Mouse (Mus musculus): ENCODE results near the gene Nptx2. TPM values are rescaled to one million over a fixed set of nuclear protein-coding genes. Genes with fewer than 3 reads are reported as not detected.

The Nptx2 gene
- polyA plus RNA-seq, 1 experiment = 0.32 TPM

DNA sequence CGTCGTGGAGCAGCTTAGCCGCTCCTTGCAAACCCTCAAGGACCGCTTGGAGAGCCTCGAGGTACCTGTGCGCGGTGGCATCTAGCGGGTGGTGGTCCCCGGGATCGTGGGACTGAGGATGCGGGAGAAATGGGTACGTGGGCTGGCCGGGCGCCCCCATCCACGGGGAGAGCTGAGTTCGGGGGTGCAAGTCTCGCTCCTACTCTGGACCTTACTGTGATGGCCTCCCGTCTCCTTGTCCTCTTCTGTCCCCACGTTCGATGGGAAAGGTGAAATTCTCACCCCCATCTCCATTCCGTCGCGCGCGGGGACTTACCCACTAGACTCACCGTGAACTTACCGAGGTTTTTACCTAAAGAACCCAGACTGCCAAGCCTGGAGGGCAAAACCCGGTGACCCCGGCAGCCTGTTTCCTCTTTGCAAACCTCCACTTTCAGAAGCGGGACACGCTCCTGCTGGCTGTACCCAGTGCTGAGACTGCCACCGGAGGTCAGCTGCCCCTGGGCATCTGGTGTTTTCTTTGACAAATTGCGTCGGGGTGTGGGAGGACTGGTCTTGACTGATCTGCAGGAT, 807 bp downstream of the Nptx2 start:
- no peak overlapping the region for H3K27ac ChIP-seq (ENCODE audit: insufficient read depth, low read length)
- no peaks in the 10 kb centered on the region; the same call in 1 of the 2 replicates for H3K4me1 ChIP-seq (ENCODE audit: control insufficient read depth, insufficient read depth, insufficient read length)
- no peak for DNase-seq (ENCODE audit: low read depth in 1 of 2, low spot score in 2 of 2)
- H3K4me3 ChIP-seq (ENCODE audit: extremely low read depth, insufficient read depth, insufficient read length) = no peak overlapping the region
- WGBS = 12% methylated on average over 34 of the region's 34 CpGs
- TF ChIP-seq POLR2A (IDR thresholded peaks at IDR 0.05; ENCODE audit: low read depth, low read length) (no peak), CTCF (IDR thresholded peaks at IDR 0.05; ENCODE audit: extremely low read depth, insufficient read depth, insufficient read length, insufficient replicate concordance) (no peak)
- H3K27me3 ChIP-seq (ENCODE audit: control insufficient read depth, insufficient read depth, low read length) = peaks cover 10% of the 10 kb centered on the region
- H3K36me3 ChIP-seq (ENCODE audit: control insufficient read depth, insufficient read depth, low read length) = no peaks in the 10 kb centered on the region

DNA sequence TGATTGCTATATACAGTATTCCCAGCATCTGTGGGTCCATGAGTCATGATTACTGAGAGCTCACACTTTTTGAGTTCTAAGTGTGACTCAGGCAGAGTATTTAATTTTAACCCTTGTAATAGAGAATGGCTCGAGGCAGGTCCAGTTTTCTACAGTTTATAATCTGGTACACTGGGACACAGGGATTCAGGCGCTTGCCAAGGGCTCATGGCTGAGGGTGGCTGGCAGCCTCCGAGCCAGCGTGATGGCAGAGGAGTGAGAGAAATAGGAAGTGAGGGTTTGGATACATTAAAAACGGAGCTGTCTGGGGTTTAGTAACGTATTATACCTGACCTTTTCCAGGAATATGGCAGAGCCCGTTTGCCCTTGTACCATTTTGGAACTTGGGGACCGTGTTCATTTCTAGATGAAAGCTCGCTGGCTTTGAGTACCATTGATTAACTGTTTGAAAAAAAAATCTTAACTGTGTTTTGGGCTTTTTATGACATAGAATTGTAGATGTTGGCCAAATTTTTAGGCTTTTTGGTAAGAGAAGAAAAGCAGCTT, 1.7 kb downstream of the Nptx2 start:
- no peak for DNase-seq (ENCODE audit: low read depth in 1 of 2, low spot score in 2 of 2)
- H3K4me1 ChIP-seq (ENCODE audit: control insufficient read depth, insufficient read depth, insufficient read length) = no peaks in the 10 kb centered on the region; the same call in 1 of the 2 replicates
- no peak overlapping the region for H3K27ac ChIP-seq (ENCODE audit: insufficient read depth, low read length)
- no peaks in the 10 kb centered on the region for H3K36me3 ChIP-seq (ENCODE audit: control insufficient read depth, insufficient read depth, low read length)
- 27% methylated on average over 9 of the region's 9 CpGs for WGBS
- no peak for TF ChIP-seq POLR2A (IDR thresholded peaks at IDR 0.05; ENCODE audit: low read depth, low read length)
- no peak for TF ChIP-seq CTCF (IDR thresholded peaks at IDR 0.05; ENCODE audit: extremely low read depth, insufficient read depth, insufficient read length, insufficient replicate concordance)
- H3K4me3 ChIP-seq (ENCODE audit: extremely low read depth, insufficient read depth, insufficient read length) = no peak overlapping the region
- peaks cover 10% of the 10 kb centered on the region for H3K27me3 ChIP-seq (ENCODE audit: control insufficient read depth, insufficient read depth, low read length)

DNA sequence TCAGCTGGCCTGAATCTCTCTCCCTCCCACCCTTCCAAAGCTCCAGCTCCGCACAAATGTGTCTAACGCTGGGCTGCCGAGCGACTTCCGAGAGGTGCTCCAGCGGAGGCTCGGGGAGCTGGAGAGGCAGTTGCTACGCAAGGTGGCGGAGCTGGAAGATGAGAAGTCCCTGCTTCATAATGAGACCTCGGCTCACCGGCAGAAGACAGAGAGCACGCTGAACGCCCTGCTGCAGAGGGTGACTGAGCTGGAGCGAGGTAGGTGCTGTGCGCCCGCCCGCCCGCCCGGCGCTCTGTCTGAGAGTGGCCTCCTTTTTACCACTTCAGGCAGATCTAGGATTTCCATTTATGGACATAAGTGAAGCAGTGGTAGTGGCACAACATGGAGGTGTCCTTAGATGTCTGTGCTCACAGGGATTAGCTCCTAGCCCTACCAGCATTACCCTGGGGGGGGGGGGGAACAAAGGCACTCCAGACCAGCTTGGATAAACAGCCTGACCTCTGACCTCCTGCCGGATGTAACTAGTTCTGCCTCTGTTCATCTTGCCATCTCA, 2.5 kb downstream of the Nptx2 start:
- Histone ChIP-seq H3K36me3 (ENCODE audit: control insufficient read depth, insufficient read depth, low read length) (no peaks in the 10 kb centered on the region), H3K27me3 (ENCODE audit: control insufficient read depth, insufficient read depth, low read length) (peaks cover 10% of the 10 kb centered on the region), H3K27ac (ENCODE audit: insufficient read depth, low read length) (no peak overlapping the region), H3K4me1 (ENCODE audit: control insufficient read depth, insufficient read depth, insufficient read length) (no peaks in the 10 kb centered on the region; the same call in 1 of the 2 replicates), H3K4me3 (ENCODE audit: extremely low read depth, insufficient read depth, insufficient read length) (no peak overlapping the region)
- TF ChIP-seq CTCF (IDR thresholded peaks at IDR 0.05; ENCODE audit: extremely low read depth, insufficient read depth, insufficient read length, insufficient replicate concordance) = no peak
- no peak for TF ChIP-seq POLR2A (IDR thresholded peaks at IDR 0.05; ENCODE audit: low read depth, low read length)
- DNase-seq (ENCODE audit: low read depth in 1 of 2, low spot score in 2 of 2) = no peak
- 22% methylated on average over 21 of the region's 21 CpGs for WGBS

DNA sequence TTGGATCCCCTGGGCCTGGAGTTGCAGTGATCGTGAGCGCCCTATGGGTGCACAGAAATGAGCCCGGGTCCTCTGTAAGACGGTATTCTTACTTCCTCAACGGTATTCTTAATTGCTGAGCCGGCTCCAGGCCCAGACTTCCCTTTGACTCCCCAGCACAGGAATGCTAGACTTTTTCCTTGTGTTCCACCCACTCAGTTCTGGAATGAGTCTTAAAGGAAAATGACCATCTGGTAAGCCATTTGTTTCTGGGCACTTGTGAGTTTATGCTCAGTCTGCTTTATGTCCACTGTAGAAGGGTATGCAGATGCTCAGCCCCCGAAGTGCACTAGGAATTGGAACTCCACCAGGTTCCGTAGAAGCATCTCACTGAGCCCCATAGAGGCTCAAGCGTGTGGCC, 4.3 kb downstream of the Nptx2 start:
- TF ChIP-seq CTCF (IDR thresholded peaks at IDR 0.05; ENCODE audit: extremely low read depth, insufficient read depth, insufficient read length, insufficient replicate concordance) = no peak
- TF ChIP-seq POLR2A (IDR thresholded peaks at IDR 0.05; ENCODE audit: low read depth, low read length) = no peak
- Histone ChIP-seq H3K4me1 (ENCODE audit: control insufficient read depth, insufficient read depth, insufficient read length) (no peaks in the 10 kb centered on the region; the same call in 1 of the 2 replicates), H3K27me3 (ENCODE audit: control insufficient read depth, insufficient read depth, low read length) (peaks cover 10% of the 10 kb centered on the region), H3K36me3 (ENCODE audit: control insufficient read depth, insufficient read depth, low read length) (no peaks in the 10 kb centered on the region), H3K4me3 (ENCODE audit: extremely low read depth, insufficient read depth, insufficient read length) (no peak overlapping the region), H3K27ac (ENCODE audit: insufficient read depth, low read length) (no peak overlapping the region)
- 79% methylated on average over 9 of the region's 9 CpGs for WGBS
- DNase-seq (ENCODE audit: low read depth in 1 of 2, low spot score in 2 of 2) = no peak

DNA sequence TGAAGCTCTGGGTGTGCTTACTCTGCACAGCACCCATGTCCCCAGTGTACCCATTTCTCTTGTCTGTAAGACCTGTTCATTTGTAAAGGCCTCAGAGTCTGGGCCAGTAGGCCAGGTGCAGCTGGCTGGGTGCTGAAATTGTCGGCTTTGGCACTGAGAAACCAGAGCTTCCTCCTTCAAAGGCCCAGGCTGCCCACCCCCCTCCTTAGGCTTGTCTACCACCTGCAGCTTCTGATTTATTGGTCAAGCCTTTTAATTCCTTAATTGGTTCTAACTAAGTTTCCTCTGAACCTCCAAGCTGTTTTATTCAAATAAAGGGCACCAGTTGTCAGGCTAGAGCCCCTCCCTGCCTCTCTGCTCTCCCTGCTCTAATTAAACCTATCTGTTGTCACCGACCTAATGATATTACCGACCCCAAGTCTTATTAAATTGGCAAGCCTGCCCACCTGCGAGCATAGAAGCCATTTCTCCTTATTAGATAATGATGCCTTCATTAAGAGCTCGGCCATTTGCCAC, 5.0 kb downstream of the Nptx2 start:
- Histone ChIP-seq H3K27ac (ENCODE audit: insufficient read depth, low read length) (no peak overlapping the region), H3K27me3 (ENCODE audit: control insufficient read depth, insufficient read depth, low read length) (peaks cover 7% of the 10 kb centered on the region), H3K36me3 (ENCODE audit: control insufficient read depth, insufficient read depth, low read length) (no peaks in the 10 kb centered on the region), H3K4me3 (ENCODE audit: extremely low read depth, insufficient read depth, insufficient read length) (no peak overlapping the region), H3K4me1 (ENCODE audit: control insufficient read depth, insufficient read depth, insufficient read length) (no peaks in the 10 kb centered on the region; the same call in 1 of the 2 replicates)
- DNase-seq (ENCODE audit: low read depth in 1 of 2, low spot score in 2 of 2) = no peak
- TF ChIP-seq CTCF (IDR thresholded peaks at IDR 0.05; ENCODE audit: extremely low read depth, insufficient read depth, insufficient read length, insufficient replicate concordance) = no peak
- TF ChIP-seq POLR2A (IDR thresholded peaks at IDR 0.05; ENCODE audit: low read depth, low read length) = no peak
- 46% methylated on average over 5 of the region's 5 CpGs for WGBS

DNA sequence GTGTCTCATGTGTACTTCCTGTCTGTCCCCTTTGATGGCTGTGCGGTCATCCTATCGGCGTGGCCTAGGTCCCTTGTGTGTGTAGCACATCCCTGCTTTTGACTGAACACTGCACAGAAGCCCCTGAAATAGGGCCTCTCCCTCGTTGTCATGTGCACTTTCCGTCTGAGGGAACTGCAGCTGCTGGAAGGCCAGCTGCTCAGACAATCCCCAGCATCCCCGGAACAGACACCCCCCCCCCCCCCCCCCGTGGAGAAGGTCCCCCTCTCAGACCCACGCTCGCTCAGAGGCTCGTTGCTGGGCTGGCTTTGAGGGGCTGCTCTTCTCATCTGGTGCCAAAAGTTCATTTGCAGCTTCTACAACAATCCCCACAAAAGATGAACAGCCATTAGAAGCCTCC, 11.0 kb downstream of the Nptx2 start:
- WGBS = 52% methylated on average over 7 of the region's 10 CpGs
- DNase-seq (ENCODE audit: low read depth in 1 of 2, low spot score in 2 of 2) = no peak
- Histone ChIP-seq H3K4me3 (ENCODE audit: extremely low read depth, insufficient read depth, insufficient read length) (no peak overlapping the region), H3K36me3 (ENCODE audit: control insufficient read depth, insufficient read depth, low read length) (no peaks in the 10 kb centered on the region), H3K27me3 (ENCODE audit: control insufficient read depth, insufficient read depth, low read length) (no peaks in the 10 kb centered on the region), H3K4me1 (ENCODE audit: control insufficient read depth, insufficient read depth, insufficient read length) (no peaks in the 10 kb centered on the region), H3K27ac (ENCODE audit: insufficient read depth, low read length) (no peak overlapping the region)
- TF ChIP-seq CTCF (IDR thresholded peaks at IDR 0.05; ENCODE audit: extremely low read depth, insufficient read depth, insufficient read length, insufficient replicate concordance) (no peak), POLR2A (IDR thresholded peaks at IDR 0.05; ENCODE audit: low read depth, low read length) (no peak)

DNA sequence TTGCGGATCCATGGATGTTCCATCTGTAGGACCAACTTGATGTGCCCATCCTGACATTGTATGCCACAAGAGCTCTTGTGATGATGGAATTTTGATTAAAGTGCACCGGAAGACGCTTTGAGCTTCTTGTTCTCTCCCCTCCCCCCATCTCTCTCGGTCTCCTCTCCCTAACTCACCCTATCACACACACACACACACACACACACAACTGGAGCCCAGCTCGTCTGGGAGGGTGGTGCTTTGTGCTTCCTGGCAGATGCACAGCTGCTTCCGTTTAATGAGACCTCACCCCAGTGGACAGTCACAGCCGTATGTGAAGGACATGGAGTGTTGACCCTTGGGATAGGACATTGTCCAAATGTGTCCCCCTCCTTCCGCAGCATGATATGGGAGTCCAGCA, 11.7 kb downstream of the Nptx2 start:
- Histone ChIP-seq H3K4me3 (ENCODE audit: extremely low read depth, insufficient read depth, insufficient read length) (no peak overlapping the region), H3K27me3 (ENCODE audit: control insufficient read depth, insufficient read depth, low read length) (no peaks in the 10 kb centered on the region), H3K4me1 (ENCODE audit: control insufficient read depth, insufficient read depth, insufficient read length) (no peaks in the 10 kb centered on the region), H3K36me3 (ENCODE audit: control insufficient read depth, insufficient read depth, low read length) (no peaks in the 10 kb centered on the region), H3K27ac (ENCODE audit: insufficient read depth, low read length) (no peak overlapping the region)
- TF ChIP-seq CTCF (IDR thresholded peaks at IDR 0.05; ENCODE audit: extremely low read depth, insufficient read depth, insufficient read length, insufficient replicate concordance) = no peak
- no peak for TF ChIP-seq POLR2A (IDR thresholded peaks at IDR 0.05; ENCODE audit: low read depth, low read length)
- 70% methylated on average over 8 of the region's 8 CpGs for WGBS
- no peak for DNase-seq (ENCODE audit: low read depth in 1 of 2, low spot score in 2 of 2)
